Mouse (Mus musculus) left cerebral cortex, postnatal 36 days (tissue): Measurements from ENCODE around the gene Trp53i11. TPM values are rescaled to one million over a fixed set of nuclear protein-coding genes. Genes with fewer than 3 reads are reported as not detected.

Experiments used
- DNase-seq, 2 experiments: peaks; one replicate each; pipeline ENCODE4 v3.0.0; 2021 to 2022; ENCODE audit warnings: low spot score in 2 of 2, mixed read lengths in 1 of 2
- intact Hi-C: fragments of 180-260 bp; cut with DNase I; formaldehyde crosslinking; loops from one replicate; pipeline ENCODE4 v1.15.1; 2025
- total RNA-seq, 2 experiments: library from RNA; stranded (reverse); gene quantifications; 2 replicates each; pipeline ENCODE4 v1.2.3; 2021

Trp53i11 gene
- total RNA-seq, 2 experiments from 2014 or later: 82.3 to 99.8 TPM

GRCm38 (mm10) chr2:93191488-93192181 lies 4.3 kb downstream of the Trp53i11 start:
- no peak for DNase-seq
- intact Hi-C loops: no loop called here

- no peak for DNase-seq
- intact Hi-C loops: no loop called here
Observed at GRCm38 (mm10) chr2:93192182-93192560, 4.8 kb downstream of the Trp53i11 start.

GRCm38 (mm10) chr2:93192671-93193080 lies 5.3 kb downstream of the Trp53i11 start:
- no peak for DNase-seq
- intact Hi-C loops: no loop called here

GRCm38 (mm10) chr2:93193806-93194205 lies 6.5 kb downstream of the Trp53i11 start:
- no peak for DNase-seq
- intact Hi-C loops: no loop called here

- intact Hi-C loops: loop anchor here (1.0 to 5.0 kb wide), 2 partner anchors 130 to 297 kb away; no protein-coding TSS in a partner anchor
- DNase-seq: peak; percentile 85 to 89
Observed at GRCm38 (mm10) chr2:93198846-93199245, 11.5 kb downstream of the Trp53i11 start.

GRCm38 (mm10) chr2:93199531-93199974 lies 12.2 kb downstream of the Trp53i11 start:
- intact Hi-C loops: loop anchor here (1.0 to 5.0 kb wide), 2 partner anchors 130 to 297 kb away; no protein-coding TSS in a partner anchor
- DNase-seq: peak in 1 of 2 experiments; percentile 35

GRCm38 (mm10) chr2:93200681-93201340 lies 13.5 kb downstream of the Trp53i11 start:
- DNase-seq: no peak
- intact Hi-C loops: no loop called here

- intact Hi-C loops: no loop called here
- no peak for DNase-seq
Observed at GRCm38 (mm10) chr2:93201997-93202396, 14.6 kb downstream of the Trp53i11 start.

- intact Hi-C loops: no loop called here
- DNase-seq: no peak
Observed at GRCm38 (mm10) chr2:93202782-93203181, 15.4 kb downstream of the Trp53i11 start.

GRCm38 (mm10) chr2:93203682-93204081 lies 16.3 kb downstream of the Trp53i11 start:
- DNase-seq: peak; percentile 59 to 62
- intact Hi-C loops: no loop called here

- intact Hi-C loops: no loop called here
- DNase-seq: no peak
Observed at GRCm38 (mm10) chr2:93204571-93204970, 17.2 kb downstream of the Trp53i11 start.

GRCm38 (mm10) chr2:93206126-93206525 lies 18.8 kb downstream of the Trp53i11 start:
- intact Hi-C loops: no loop called here
- no peak for DNase-seq

GRCm38 (mm10) chr2:93212386-93212785 lies 25.0 kb downstream of the Trp53i11 start:
- intact Hi-C loops: loop anchor here (10.0 kb wide), 2 partner anchors 452 to 572 kb away; no protein-coding TSS in a partner anchor

GRCm38 (mm10) chr2:93212865-93213264 lies 25.5 kb downstream of the Trp53i11 start:
- no peak for DNase-seq
- intact Hi-C loops: loop anchor here (10.0 kb wide), 2 partner anchors 452 to 572 kb away; no protein-coding TSS in a partner anchor

More at GRCm38 (mm10) chr2:93212386-93212785, 25.0 kb downstream of the Trp53i11 start:
- no peak for DNase-seq

- no peak for DNase-seq
Observed at GRCm38 (mm10) chr2:93214192-93214591, 26.8 kb downstream of the Trp53i11 start.

GRCm38 (mm10) chr2:93215790-93216189 lies 28.4 kb downstream of the Trp53i11 start:
- intact Hi-C loops: loop anchor here (2.0 to 10.0 kb wide), 3 partner anchors 255 to 569 kb away; no protein-coding TSS in a partner anchor
- DNase-seq: no peak

More at GRCm38 (mm10) chr2:93214192-93214591, 26.8 kb downstream of the Trp53i11 start:
- intact Hi-C loops: loop anchor here (10.0 kb wide), 2 partner anchors 451 to 571 kb away; no protein-coding TSS in a partner anchor

GRCm38 (mm10) chr2:93217015-93217414 lies 29.7 kb downstream of the Trp53i11 start:
- intact Hi-C loops: loop anchor here (1.0 to 10.0 kb wide), 4 partner anchors 201 to 568 kb away; no protein-coding TSS in a partner anchor
- DNase-seq: peak; percentile 78 to 82

- intact Hi-C loops: loop anchor here (10.0 kb wide), 2 partner anchors 446 to 566 kb away; no protein-coding TSS in a partner anchor
- DNase-seq: no peak
Observed at GRCm38 (mm10) chr2:93218353-93218990, 31.1 kb downstream of the Trp53i11 start.

GRCm38 (mm10) chr2:93219576-93219975 lies 32.2 kb downstream of the Trp53i11 start:
- intact Hi-C loops: loop anchor here (10.0 kb wide), 2 partner anchors 445 to 565 kb away; no protein-coding TSS in a partner anchor
- no peak for DNase-seq

- intact Hi-C loops: no loop called here
- no peak for DNase-seq
Observed at GRCm38 (mm10) chr2:93220447-93220846, 33.1 kb downstream of the Trp53i11 start.
